Mouse (Mus musculus) limb, embryonic 11.5 days (tissue): ENCODE data around the gene Fam102a. TPM values are rescaled to one million over a fixed set of nuclear protein-coding genes. Genes with fewer than 3 reads are reported as not detected.
"Not testable (repeated sequence)": the region's sequence is repeated elsewhere in the genome, so short reads cannot be mapped to it uniquely, and the experiment has no call there.

ENCODE experiments used
- ATAC-seq: fragments of 200-750 bp; cut with Nextera tagmentation; 2 replicates; pipeline ENCODE4 v1.8.0; 2017; ENCODE audit warnings: low read depth; ENCODE audit not compliant: insufficient number of reproducible peaks, low FRiP score, low TSS enrichment
- DNase-seq: peaks from one replicate; pipeline ENCODE4 v3.0.0-alpha.2; 2015; ENCODE audit warnings: low spot score
- H3K27ac ChIP-seq: fragments of 300-500 bp; sonication (generic); replicated peaks from 2 replicates; pipeline ENCODE4 v1.5.1; 2014; ENCODE audit warnings: low read depth, mild to moderate bottlenecking, low read length
- H3K27me3 ChIP-seq: fragments of 300-500 bp; sonication (generic); 2 replicates; pipeline ENCODE4 v1.6.1; 2014; ENCODE audit warnings: mild to moderate bottlenecking, low read length, mixed read lengths; ENCODE audit not compliant: control insufficient read depth, insufficient read depth
- H3K36me3 ChIP-seq: fragments of 300-500 bp; sonication (generic); 2 replicates; pipeline ENCODE4 v1.6.1; 2014; ENCODE audit warnings: mild to moderate bottlenecking, low read length, moderate library complexity, mixed read lengths; ENCODE audit not compliant: control insufficient read depth, insufficient read depth
- H3K4me1 ChIP-seq: fragments of 300-500 bp; sonication (generic); 2 replicates; pipeline ENCODE4 v1.6.1; 2014; ENCODE audit warnings: low read length, mixed read lengths; ENCODE audit not compliant: control insufficient read depth, insufficient read depth
- H3K4me2 ChIP-seq: fragments of 300-500 bp; sonication (generic); 2 replicates; pipeline ENCODE4 v1.6.1; 2014; ENCODE audit warnings: low read depth, mild to moderate bottlenecking, moderate library complexity; ENCODE audit not compliant: severe bottlenecking
- H3K4me3 ChIP-seq: fragments of 300-500 bp; sonication (generic); 2 replicates; pipeline ENCODE4 v1.5.1; 2014; ENCODE audit warnings: low read depth, low read length
- H3K9ac ChIP-seq: fragments of 300-500 bp; sonication (generic); 2 replicates; pipeline ENCODE4 v1.6.1; 2014; ENCODE audit warnings: mild to moderate bottlenecking, low read length
- H3K9me3 ChIP-seq: fragments of 300-500 bp; sonication (generic); 2 replicates; pipeline ENCODE4 v1.6.1; 2016; ENCODE audit warnings: low read length; ENCODE audit not compliant: control insufficient read depth
- WGBS: fragments of 180-500 bp; shearing (Covaris S2); extraction: QIAGEN DNeasy Blood & Tissue Kit; methylation state at CpG from one replicate; pipeline ENCODE4 v1.1.7; 2014; 5-methylcytosine and 5-hydroxymethylcytosine counted together
- polyA plus RNA-seq: library from polyadenylated mRNA; unstranded; fragments of >200 nt; fragmentation: Nextera tagmentation; extraction: Ambion mirVana; gene quantifications from 2 replicates; pipeline ENCODE4 v1.2.1, GENCODE M21; 2014

Gene Fam102a
- 9.8 and 12.4 TPM in 2 replicates for polyA plus RNA-seq

DNA sequence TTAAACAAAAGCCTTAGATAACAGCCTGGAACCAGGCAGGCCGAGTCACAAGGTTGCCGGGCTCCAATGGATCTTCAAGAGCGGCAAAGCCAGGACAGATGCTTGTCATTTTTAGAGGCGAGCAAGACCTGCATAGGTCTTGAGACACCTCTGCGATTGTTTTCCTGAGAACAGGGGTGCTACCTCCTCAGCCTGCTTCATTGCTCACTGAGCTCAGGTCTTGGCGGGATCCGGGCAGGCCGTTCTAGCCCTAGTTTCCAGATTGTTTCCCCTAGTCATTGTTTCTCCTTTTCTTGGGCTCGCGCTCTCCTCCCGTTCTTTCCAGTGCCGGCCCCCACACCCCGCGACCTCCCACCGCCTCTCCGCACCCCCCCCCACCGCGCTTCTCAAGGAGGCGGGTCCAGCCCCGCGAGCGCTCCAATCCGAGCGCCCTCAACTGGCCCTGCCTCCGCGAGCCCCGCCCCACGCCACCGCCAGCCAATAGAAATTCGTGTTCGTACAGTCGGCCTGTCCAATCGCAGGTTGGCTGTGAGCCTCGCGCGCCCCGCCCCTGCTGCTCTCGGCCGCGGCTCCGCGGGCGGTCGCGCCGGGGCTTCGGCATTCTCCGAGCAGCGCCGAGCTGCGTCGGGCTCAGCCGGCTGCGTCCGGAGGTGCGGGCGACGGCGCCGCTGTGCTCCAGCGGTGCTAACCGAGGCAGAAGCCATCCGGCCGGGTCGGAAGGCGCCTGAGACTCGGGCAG lies at the start of gene Fam102a:
Gene Fam102a (plus strand): TSS at position 600 of the 739 bp plus-strand sequence.
- peaks cover 33% of the 10 kb centered on the region for H3K4me1 ChIP-seq
- DNase-seq: peak; percentile 99
- H3K9me3 ChIP-seq: no peaks in the 10 kb centered on the region
- H3K4me2 ChIP-seq: peak within 1 kb of the TSS; percentile 88
- H3K4me3 ChIP-seq: peak within 1 kb of the TSS; percentile 93
- WGBS: under 1% methylated on average over 65 of the region's 67 CpGs
- H3K27ac ChIP-seq: peak within 1 kb of the TSS; percentile 95
- peak; percentile 94 for ATAC-seq
- no peaks in the 10 kb centered on the region for H3K27me3 ChIP-seq
- H3K9ac ChIP-seq: peak within 1 kb of the TSS; percentile 88
- H3K36me3 ChIP-seq: no peaks in the 10 kb centered on the region

DNA sequence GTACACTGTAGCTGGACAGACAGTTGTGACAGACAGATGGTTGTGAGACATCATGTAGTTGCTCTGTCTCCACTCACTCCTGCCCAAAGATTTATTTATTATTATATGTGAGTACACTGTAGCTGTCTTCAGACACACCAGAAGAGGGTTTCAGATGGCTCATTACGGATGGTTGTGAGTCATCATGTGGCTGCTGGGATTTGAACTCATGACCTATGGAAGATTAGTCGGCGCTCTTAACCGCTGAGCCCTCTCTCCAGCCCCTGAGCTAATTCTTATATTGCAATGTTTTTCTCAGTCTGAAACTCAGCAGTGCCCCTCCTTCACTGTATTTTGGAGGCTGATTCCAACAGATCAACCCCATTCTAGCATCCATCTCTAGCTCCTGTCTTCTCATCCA lies 49.4 kb upstream of the Fam102a start:
- Histone ChIP-seq H3K27me3 (no peaks in the 10 kb centered on the region), H3K4me1 (peaks cover 5% of the 10 kb centered on the region; the same call in 1 of the 2 replicates), H3K4me3 (no peak overlapping the region), H3K9ac (no peak overlapping the region), H3K9me3 (no peaks in the 10 kb centered on the region), H3K27ac (no peak overlapping the region), H3K36me3 (no peaks in the 10 kb centered on the region), H3K4me2 (no peak overlapping the region)
- no peak for DNase-seq
- WGBS: 93% methylated on average over 4 of the region's 4 CpGs
- no peak for ATAC-seq

DNA sequence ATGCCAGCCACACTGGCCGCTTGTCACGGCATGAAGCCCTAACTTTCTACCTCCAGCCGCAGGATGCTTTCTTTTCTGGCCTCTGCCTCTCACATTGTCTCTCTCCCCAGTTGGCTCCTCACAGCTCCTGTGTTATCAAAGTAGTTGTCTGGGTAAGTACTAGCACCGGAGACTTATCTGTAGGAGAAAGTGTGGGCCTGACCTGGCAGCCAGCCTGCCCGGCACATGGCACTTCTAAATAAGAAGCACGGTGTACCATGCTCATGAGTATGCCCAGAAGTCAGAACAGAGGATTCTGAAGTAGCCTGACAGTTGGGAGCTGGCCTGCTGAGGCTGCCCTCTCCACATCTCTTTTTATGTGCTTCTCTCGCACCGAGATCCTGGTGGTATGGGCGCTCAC lies 49.0 kb upstream of the Fam102a start:
- Histone ChIP-seq H3K36me3 (no peaks in the 10 kb centered on the region), H3K4me3 (no peak overlapping the region), H3K27me3 (no peaks in the 10 kb centered on the region), H3K4me1 (peaks cover 5% of the 10 kb centered on the region; the same call in 1 of the 2 replicates), H3K9ac (no peak overlapping the region), H3K27ac (no peak overlapping the region), H3K9me3 (no peaks in the 10 kb centered on the region), H3K4me2 (no peak overlapping the region)
- no peak for DNase-seq
- ATAC-seq: no peak
- WGBS: 91% methylated on average over 9 of the region's 9 CpGs

GRCm38 (mm10) chr2:32487124-32487623 lies 48.0 kb upstream of the Fam102a start:
- H3K36me3 ChIP-seq: no peaks in the 10 kb centered on the region
- H3K27me3 ChIP-seq: no peaks in the 10 kb centered on the region
- H3K4me2 ChIP-seq: no peak overlapping the region
- H3K9me3 ChIP-seq: no peaks in the 10 kb centered on the region
- H3K27ac ChIP-seq: no peak overlapping the region
- no peak overlapping the region for H3K9ac ChIP-seq
- 6% methylated on average over 6 of the region's 6 CpGs for WGBS
- peaks cover 5% of the 10 kb centered on the region; the same call in 1 of the 2 replicates for H3K4me1 ChIP-seq
- peak; percentile 54; the same call in 1 of the 2 replicates for ATAC-seq
- DNase-seq: peak; percentile 98
- no peak overlapping the region for H3K4me3 ChIP-seq

GRCm38 (mm10) chr2:32488679-32489078 lies 46.5 kb upstream of the Fam102a start:
- Histone ChIP-seq H3K4me3 (no peak overlapping the region), H3K9me3 (no peaks in the 10 kb centered on the region), H3K9ac (no peak overlapping the region), H3K4me1 (no peaks in the 10 kb centered on the region), H3K36me3 (no peaks in the 10 kb centered on the region), H3K27ac (no peak overlapping the region), H3K27me3 (no peaks in the 10 kb centered on the region), H3K4me2 (no peak overlapping the region)
- 4% methylated on average over 5 of the region's 5 CpGs for WGBS
- DNase-seq: peak; percentile 86
- ATAC-seq: no peak

DNA sequence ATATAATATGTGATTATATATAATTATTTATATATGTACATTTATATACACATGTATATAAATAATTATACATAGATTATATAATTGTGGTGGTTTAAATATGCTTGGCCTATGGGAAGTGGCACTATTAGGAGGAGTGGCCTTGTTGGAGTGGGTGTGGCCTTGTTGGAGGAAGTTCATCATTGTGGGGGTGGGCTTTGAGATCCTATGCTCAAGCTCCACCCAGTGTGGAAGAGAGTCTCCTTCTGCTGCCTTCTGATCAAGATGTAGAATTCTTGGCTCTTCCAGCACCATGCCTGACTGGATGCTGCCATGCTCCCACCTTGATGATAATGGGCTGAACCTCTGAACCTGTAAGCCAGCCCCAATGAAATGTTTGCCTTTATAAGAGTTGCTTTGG lies 44.4 kb upstream of the Fam102a start:
- not testable (repeated sequence) for DNase-seq, H3K9ac ChIP-seq, H3K27ac ChIP-seq, ATAC-seq, H3K4me1 ChIP-seq, H3K27me3 ChIP-seq, H3K36me3 ChIP-seq, H3K9me3 ChIP-seq, H3K4me2 ChIP-seq, H3K4me3 ChIP-seq

DNA sequence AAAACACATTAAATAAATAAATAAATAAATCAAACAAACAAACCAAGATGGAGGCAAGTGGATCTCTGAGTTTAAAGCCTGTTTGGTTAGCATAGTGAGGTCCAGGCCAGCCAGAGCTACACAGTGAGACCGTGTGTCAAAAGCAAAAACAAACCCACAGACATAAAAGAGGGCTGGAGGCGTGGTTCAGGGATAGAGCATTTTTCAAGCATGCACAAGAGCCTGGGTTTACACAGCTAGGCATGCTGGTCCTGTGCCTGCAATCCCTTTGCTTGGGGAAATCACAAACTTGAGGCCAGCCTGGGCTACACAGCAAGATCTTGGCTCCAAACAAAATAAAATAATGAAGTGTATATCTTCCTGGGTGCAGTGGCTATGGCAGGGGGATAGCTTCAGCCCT lies 42.5 kb upstream of the Fam102a start:
- H3K9me3 ChIP-seq: no peaks in the 10 kb centered on the region
- ATAC-seq (no peak), DNase-seq (no peak)
- no peaks in the 10 kb centered on the region for H3K36me3 ChIP-seq
- H3K4me1 ChIP-seq: no peaks in the 10 kb centered on the region
- 77% methylated on average over 2 of the region's 2 CpGs for WGBS
- no peak overlapping the region for H3K4me2 ChIP-seq
- no peak overlapping the region for H3K4me3 ChIP-seq
- no peaks in the 10 kb centered on the region for H3K27me3 ChIP-seq
- no peak overlapping the region for H3K27ac ChIP-seq
- H3K9ac ChIP-seq: no peak overlapping the region

GRCm38 (mm10) chr2:32493301-32493701 lies 41.8 kb upstream of the Fam102a start:
- Histone ChIP-seq H3K4me1 (no peaks in the 10 kb centered on the region), H3K4me2 (no peak overlapping the region), H3K27ac (no peak overlapping the region), H3K9me3 (no peaks in the 10 kb centered on the region), H3K9ac (no peak overlapping the region), H3K36me3 (no peaks in the 10 kb centered on the region), H3K4me3 (no peak overlapping the region), H3K27me3 (no peaks in the 10 kb centered on the region)
- 75% methylated on average over 12 of the region's 12 CpGs for WGBS
- DNase-seq (no peak), ATAC-seq (no peak)
